Mouse (Mus musculus) urinary bladder, postnatal 4 days (tissue): Measurements from ENCODE around the gene Zcchc18.
"Not testable (repeated sequence)": the region's sequence is repeated elsewhere in the genome, so short reads cannot be mapped to it uniquely, and the experiment has no call there.

ENCODE experiments used
- DNase-seq, 2 experiments: peaks; one replicate each; pipeline ENCODE4 v3.0.0; 2021 to 2022; ENCODE audit warnings: low spot score in 2 of 2

Zcchc18 gene

DNA sequence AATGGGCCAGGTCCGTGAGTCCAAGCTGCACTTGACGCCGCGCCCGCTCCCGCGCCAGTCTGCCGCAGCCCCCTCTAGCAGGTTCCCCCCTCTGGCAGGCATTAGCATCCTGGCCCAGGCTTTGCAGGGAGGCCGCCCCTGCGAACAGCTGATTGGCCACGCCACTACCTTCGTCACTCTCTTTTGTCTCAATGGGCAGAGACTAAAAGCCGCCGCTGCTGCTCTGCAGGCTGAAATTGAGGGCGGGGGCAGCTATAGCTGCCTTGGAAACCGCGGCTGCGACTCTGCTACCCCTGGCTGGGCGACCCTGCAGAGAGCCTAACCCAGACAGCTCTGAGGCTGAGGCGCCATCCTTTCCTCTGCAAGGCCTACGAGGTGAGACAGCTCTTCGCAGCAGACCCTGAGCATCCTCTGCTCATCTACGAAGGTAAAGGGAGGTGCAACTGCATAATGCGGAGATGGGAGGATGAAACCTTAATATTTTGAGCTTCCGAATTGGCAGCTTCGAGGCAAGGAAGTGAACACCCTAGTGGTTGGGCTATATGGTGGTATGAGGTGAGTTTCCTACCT, at the start of gene Zcchc18:
Zcchc18 (plus strand) TSS at position 178 of the 570 bp plus-strand sequence.
- peak in 1 of 2 experiments; percentile 33 for DNase-seq

GRCm38 (mm10) chrX:136957583-136958279, 35.2 kb upstream of the Zcchc18 start:
- DNase-seq: peak; percentile 20 to 69

DNA sequence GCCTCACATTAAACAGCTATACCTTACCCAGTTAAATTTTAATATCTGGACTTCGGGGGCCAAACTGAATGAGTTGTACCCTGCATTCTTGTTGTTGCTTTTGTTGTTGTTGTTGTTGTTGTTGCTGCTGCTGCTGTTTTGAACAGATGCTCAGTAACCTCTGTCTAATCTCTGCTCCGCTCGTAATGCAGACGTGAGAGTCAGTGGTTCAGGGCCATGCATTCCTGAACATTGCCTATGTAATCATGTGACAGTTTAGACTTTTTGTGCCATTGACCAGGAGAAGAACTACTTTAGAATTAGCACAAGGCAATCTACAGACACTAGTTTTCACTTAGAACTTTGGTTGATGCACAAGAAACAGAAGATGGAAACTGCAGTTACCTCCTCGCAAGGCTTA, 34.7 kb upstream of the Zcchc18 start:
- not testable (repeated sequence) for DNase-seq

DNA sequence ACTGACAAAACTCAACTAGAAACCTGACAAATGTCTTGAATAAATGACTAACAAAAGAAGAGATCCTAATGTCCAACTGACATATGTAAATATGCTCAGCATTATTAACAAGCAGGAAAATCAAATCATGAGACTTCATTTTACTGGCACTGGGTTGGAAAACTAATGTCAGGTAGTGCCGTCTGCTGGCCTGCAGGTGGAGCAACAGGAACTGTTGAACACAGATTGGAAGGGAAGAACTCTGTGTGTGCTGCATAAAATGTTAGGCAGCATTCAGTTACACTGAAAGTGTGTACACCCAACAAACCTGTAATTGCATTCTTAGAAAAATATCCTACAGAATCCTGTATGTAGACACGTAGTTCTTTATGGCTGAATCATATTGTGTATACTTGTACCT, 33.3 kb upstream of the Zcchc18 start:
- DNase-seq: no peak

GRCm38 (mm10) chrX:136975397-136975796, 17.6 kb upstream of the Zcchc18 start, which contains the start of gene Tmsb15b2:
Tmsb15b2 (minus strand) TSS chrX:136975497.
- not testable (repeated sequence) for DNase-seq

GRCm38 (mm10) chrX:136976424-136977084, 16.4 kb upstream of the Zcchc18 start, which contains the start of the genes Tmsb15l and Tmsb15b1:
Tmsb15l (minus strand) TSS chrX:136976869.
Tmsb15b1 (minus strand) TSS chrX:136976874.
- DNase-seq: peak in 1 of 2 experiments; percentile 29

- DNase-seq: no peak
Observed at GRCm38 (mm10) chrX:136978616-136979015, 14.3 kb upstream of the Zcchc18 start.

DNA sequence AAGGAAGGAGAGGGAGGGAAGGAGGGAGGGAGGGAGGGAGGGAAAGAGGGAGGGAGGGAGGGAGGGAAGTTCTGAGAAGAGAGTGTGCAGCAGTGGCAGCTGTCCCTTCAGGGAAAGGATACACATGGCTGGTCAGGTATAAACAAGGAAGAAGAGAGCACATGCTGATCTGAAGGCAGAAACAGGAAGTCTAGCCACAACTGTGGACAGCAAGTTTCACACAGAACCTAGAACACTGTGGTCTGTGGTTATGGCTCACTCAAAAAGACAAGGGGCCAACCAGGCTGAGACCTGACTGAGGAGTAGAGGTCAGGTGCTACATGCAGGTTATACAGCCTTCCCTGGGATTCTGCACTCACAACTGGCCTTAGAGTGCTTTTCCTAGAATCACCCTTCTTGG, 6.9 kb upstream of the Zcchc18 start:
- DNase-seq: no peak

GRCm38 (mm10) chrX:136991274-136991673, 1.7 kb upstream of the Zcchc18 start:
- DNase-seq: no peak

DNA sequence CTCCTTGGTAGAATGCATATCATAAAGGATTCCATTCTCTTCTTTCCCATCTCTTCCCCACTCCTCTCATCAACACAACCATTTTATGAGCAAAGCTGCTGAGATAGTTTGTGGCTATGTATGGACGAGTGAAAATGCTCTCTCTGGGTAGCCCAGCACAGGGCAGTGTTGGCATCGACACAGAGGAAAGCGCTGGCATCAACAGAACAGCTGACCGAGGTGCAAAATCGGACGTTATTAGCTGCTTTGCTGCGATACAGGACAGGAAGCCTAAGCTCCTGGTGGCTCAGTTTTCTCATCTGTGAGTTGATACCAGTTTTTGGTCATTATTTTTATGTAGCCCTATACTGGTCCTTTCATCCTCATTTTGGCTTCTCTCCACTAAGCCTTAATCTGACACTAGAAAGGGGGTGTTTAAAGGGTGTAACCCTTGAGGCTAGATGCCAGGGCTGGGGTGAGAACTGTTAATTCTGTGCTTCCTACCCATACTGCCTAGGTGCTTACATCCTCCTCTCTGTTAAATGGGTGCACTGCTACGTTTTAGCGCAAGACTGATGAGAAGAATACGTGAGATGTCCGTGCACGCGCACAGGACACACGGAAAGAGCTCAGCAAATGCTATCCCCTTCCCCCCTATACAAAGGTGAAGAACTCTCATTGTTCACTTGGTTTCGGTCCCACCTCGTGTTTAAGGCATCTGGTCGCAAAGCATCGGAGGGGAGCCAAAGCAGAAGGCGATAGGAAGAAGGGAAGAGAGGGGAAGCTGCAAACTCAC, 577 bp upstream of the Zcchc18 start:
- DNase-seq: no peak

- DNase-seq: no peak
Observed at GRCm38 (mm10) chrX:136993641-136994040, 686 bp downstream of the Zcchc18 start.

DNA sequence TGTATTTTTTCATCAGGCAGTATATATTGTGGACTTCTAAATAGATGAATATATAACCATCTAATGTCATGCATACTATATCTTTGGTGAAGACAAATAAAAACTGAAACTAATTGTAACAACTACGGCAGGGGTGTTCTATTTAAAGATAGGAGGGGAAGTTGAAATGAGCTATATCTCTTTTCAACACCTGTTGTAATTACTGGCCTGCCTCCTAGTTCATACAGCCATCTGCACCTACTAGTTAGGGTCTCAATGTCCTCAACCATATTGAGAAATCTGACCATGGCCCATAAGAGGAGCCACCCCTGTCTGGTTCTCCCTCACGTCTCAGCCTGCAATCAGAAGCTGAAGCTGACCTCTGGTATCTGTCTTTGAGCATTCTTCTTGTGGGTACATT, 3.3 kb downstream of the Zcchc18 start:
- DNase-seq: no peak

DNA sequence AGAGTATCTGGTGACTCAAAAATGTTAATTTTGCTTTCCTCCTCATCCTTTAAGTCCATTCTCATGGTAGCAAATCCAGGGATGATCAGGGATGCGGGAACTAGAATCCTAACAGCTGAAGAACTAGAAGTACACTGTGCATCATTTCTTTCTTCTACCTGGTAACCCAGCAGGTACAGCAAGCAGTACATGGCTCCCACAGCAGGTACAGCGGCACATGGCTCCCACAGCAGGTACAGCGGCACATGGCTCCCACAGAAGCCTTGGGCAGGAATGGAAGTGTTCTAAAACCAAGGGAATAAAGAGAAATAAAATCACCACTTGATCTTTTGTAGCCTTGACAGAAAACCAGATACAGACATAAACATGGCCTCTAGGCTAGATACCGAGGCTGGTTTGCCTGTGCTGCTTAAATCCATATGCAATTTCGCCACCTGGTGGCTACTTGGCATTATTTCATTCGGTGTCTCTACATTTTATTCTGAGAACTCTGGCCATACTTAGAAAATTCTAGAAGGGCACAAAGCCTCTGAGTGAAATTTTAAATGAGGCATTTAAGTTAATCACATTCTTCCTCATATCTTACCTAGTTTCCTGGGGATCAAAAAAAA, 22.2 kb downstream of the Zcchc18 start:
- no peak for DNase-seq

DNA sequence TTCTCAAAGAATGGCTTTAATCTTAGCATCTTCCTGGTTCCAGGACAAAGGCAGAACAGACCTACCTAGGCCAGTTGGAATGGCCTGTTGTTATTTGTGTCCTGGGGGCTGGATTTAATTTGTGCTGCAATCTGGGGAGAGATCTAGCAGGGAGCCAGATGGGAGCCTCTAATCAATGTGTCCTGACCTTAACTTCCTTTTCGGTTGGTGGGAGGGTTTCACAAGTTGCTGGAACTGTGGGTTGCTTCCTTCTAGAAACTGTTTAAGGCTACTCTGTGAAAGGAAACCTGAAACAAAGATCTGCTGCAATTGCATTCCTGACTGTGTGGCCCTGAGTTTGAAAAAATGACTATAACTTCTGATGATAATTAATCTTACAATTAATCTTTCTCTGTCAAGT, 24.7 kb downstream of the Zcchc18 start:
- no peak for DNase-seq

DNA sequence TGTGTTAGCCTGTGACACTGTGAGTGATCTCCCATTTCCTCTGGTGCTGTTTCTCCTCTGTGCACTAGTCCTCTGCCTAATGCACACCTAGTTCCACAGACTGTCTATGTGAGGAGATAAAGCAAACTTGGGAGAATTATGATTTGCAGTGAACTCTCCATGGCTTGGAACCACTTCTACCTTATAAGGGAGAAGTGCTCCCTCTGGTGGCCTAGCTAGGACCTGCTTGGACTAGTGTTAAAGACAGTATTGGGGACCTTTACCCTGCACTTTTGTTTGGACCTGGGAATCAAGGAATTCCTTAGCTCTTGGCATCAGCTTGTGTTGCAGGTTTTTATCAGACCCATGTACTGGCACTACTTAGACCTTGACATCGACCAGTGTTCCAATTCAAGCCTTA, 26.4 kb downstream of the Zcchc18 start:
- DNase-seq: no peak

GRCm38 (mm10) chrX:137030916-137031315, 38.0 kb downstream of the Zcchc18 start:
- no peak for DNase-seq

GRCm38 (mm10) chrX:137031726-137032125, 38.8 kb downstream of the Zcchc18 start:
- no peak for DNase-seq

GRCm38 (mm10) chrX:137034322-137034721, 41.4 kb downstream of the Zcchc18 start:
- DNase-seq: no peak

DNA sequence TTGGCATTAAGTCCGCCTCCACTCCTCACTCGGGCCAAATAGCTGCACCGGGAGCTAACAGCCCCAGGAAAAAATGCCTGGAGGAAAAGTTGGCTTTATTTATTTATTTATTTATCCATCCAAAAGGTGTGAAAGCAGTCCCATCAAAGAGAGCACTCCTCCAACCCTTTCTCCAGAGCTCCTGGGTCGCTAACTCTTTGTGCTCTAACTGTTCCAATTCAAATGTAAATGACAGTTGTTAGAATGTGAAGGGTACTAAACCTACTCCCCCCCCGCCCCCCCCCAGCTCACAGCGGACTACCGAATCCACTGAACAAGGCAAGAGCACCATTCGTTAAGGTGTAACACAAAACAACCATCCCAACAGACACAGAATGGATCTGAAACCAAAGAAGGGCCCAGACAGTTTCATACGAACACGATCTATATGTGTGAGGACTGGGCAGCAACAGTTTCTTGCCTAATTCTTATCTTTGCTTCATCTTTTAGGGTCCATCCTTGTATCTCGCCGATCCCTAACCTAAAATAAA, 44.6 kb downstream of the Zcchc18 start:
- DNase-seq: no peak

GRCm38 (mm10) chrX:137038000-137038483, 45.1 kb downstream of the Zcchc18 start, which contains the start of gene Slc25a53:
Slc25a53 (minus strand) TSS chrX:137038302.
- DNase-seq: peak; percentile 86 to 92

GRCm38 (mm10) chrX:137038502-137038901, 45.5 kb downstream of the Zcchc18 start:
- DNase-seq: no peak
